Mouse (Mus musculus): ENCODE data around the gene Srrd.

DNA sequence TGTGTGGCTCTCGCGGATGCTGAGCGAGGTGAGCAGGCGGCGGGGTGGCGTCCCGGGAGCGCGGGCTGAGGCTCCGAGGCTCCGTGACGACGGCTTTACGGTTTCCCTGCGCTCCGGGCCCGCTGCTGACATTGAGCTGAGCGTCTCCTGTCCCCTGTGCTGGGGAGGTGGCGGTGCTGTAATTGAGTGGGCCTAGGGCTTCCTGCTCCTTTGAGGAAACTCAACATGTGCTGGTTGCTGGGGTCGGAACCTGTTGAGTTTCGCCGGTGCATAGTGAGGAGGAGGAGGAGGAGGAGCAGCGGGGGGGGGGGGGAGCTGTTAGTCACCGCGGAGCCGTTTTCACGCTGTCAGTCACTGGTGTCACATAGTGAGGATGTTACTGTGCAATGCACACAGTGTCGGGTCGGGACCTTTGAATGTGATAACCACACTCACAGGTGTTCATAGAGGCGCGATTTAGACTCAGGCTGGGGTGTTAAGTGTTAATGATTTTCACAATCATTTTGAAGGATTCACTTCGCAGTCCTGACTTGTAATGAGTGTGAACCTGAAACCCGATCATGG, 16.3 kb downstream of the Srrd start:
- TF ChIP-seq CTCF (IDR thresholded peaks at IDR 0.05; ENCODE audit: low read depth) (no peak), EP300 (IDR thresholded peaks at IDR 0.05; ENCODE audit: low read depth) (no peak)

All from liver, postnatal 0 days (tissue).